Mouse (Mus musculus) C2C12 (cell line): Measurements from ENCODE around the gene Ercc6. TPM values are rescaled to one million over a fixed set of nuclear protein-coding genes. Genes with fewer than 3 reads are reported as not detected.

Source experiments
- H3K27me3 ChIP-seq: one replicate; pipeline ENCODE4 v1.6.1; 2011; ENCODE audit not compliant: control insufficient read depth, insufficient read depth, insufficient read length
- H3K36me3 ChIP-seq: one replicate; pipeline ENCODE4 v1.6.1; 2011; ENCODE audit not compliant: control insufficient read depth, insufficient read depth
- H3K4me3 ChIP-seq: one replicate; pipeline ENCODE4 v1.5.1; 2011; ENCODE audit warnings: mild to moderate bottlenecking, control low read depth; ENCODE audit not compliant: poor library complexity, insufficient read depth, severe bottlenecking
- H3K79me2 ChIP-seq: one replicate; pipeline ENCODE4 v1.6.1; 2011; ENCODE audit not compliant: control insufficient read depth, insufficient read depth
- H3K79me3 ChIP-seq: one replicate; pipeline ENCODE4 v1.6.1; 2011; ENCODE audit warnings: low read depth, control low read depth
- H3ac ChIP-seq: one replicate; pipeline ENCODE3; 2011; ENCODE audit warnings: low read depth; ENCODE audit not compliant: control insufficient read depth, insufficient read length
- CEBPB ChIP-seq: IDR thresholded peaks from one replicate; pipeline ENCODE4 v1.6.1; 2011; ENCODE audit warnings: low read depth, mild to moderate bottlenecking, control low read depth, moderate library complexity
- CTCF ChIP-seq: IDR thresholded peaks from one replicate; pipeline ENCODE4 v1.5.1; 2011; ENCODE audit not compliant: control insufficient read depth, insufficient read depth, insufficient read length
- FOSL1 ChIP-seq: IDR thresholded peaks from one replicate; pipeline ENCODE4 v1.8.0; 2011; ENCODE audit warnings: mild to moderate bottlenecking, low read length; ENCODE audit not compliant: poor library complexity, insufficient read depth, severe bottlenecking
- MAX ChIP-seq: IDR thresholded peaks from one replicate; pipeline ENCODE4 v1.6.1; 2011; ENCODE audit warnings: mild to moderate bottlenecking, control low read depth
- MYOD1 ChIP-seq: IDR thresholded peaks from one replicate; pipeline ENCODE4 v1.6.1; 2011; ENCODE audit warnings: low read depth; ENCODE audit not compliant: control insufficient read depth, insufficient read length
- MYOG ChIP-seq: IDR thresholded peaks from one replicate; pipeline ENCODE4 v1.6.1; 2011; ENCODE audit not compliant: control insufficient read depth, insufficient read length; ENCODE audit errors: extremely low read depth
- USF1 ChIP-seq: IDR thresholded peaks from one replicate; pipeline ENCODE4 v1.6.1; 2011; ENCODE audit warnings: low read depth, mild to moderate bottlenecking, control low read depth, moderate library complexity
- polyA plus RNA-seq: library from polyadenylated mRNA; unstranded; fragments of >200 nt; fragmentation: generic; extraction: Trizol; gene quantifications from one replicate; pipeline ENCODE4 v1.2.1, GENCODE M21; 2012; ENCODE audit warnings: missing spikeins

Gene Ercc6
- polyA plus RNA-seq, 1 experiment: 3.0 TPM

- H3K79me3 ChIP-seq: no peaks in the 10 kb centered on the region
- H3K79me2 ChIP-seq: no peaks in the 10 kb centered on the region
- TF ChIP-seq MAX (no peak), USF1 (no peak), CEBPB (no peak), MYOG (no peak), MYOD1 (no peak), CTCF (no peak), FOSL1 (no peak)
- H3ac ChIP-seq: no peak overlapping the region
- no peaks in the 10 kb centered on the region for H3K27me3 ChIP-seq
- H3K4me3 ChIP-seq: no peak overlapping the region
- peaks cover 80% of the 10 kb centered on the region for H3K36me3 ChIP-seq
Observed at GRCm38 (mm10) chr14:32563661-32564060, 50.3 kb downstream of the Ercc6 start.

- Histone ChIP-seq H3K27me3 (no peaks in the 10 kb centered on the region), H3K79me3 (no peaks in the 10 kb centered on the region), H3ac (no peak overlapping the region), H3K79me2 (peaks cover 8% of the 10 kb centered on the region), H3K4me3 (no peak overlapping the region), H3K36me3 (peaks cover 75% of the 10 kb centered on the region)
- TF ChIP-seq CTCF: no peak
- TF ChIP-seq USF1: no peak
- no peak for TF ChIP-seq FOSL1
- no peak for TF ChIP-seq CEBPB
- TF ChIP-seq MYOG: no peak
- TF ChIP-seq MAX: no peak
- TF ChIP-seq MYOD1: no peak
Observed at GRCm38 (mm10) chr14:32572519-32572918, 59.2 kb downstream of the Ercc6 start.

- no peak overlapping the region for H3K4me3 ChIP-seq
- TF ChIP-seq USF1 (no peak), MAX (no peak), MYOG (no peak), CTCF (no peak), MYOD1 (no peak), FOSL1 (no peak), CEBPB (no peak)
Observed at GRCm38 (mm10) chr14:32578420-32578819, 65.1 kb downstream of the Ercc6 start.

GRCm38 (mm10) chr14:32583696-32584095 is 70.4 kb downstream of the Ercc6 start:
- Histone ChIP-seq H3K79me2 (no peaks in the 10 kb centered on the region), H3K36me3 (peaks cover 6% of the 10 kb centered on the region), H3K4me3 (no peak overlapping the region), H3ac (no peak overlapping the region), H3K79me3 (no peaks in the 10 kb centered on the region), H3K27me3 (peaks cover 26% of the 10 kb centered on the region)
- no peak for TF ChIP-seq MAX
- TF ChIP-seq MYOG: no peak
- TF ChIP-seq USF1: no peak
- TF ChIP-seq MYOD1: no peak
- TF ChIP-seq CTCF: no peak
- TF ChIP-seq FOSL1: no peak
- TF ChIP-seq CEBPB: no peak

More at GRCm38 (mm10) chr14:32578420-32578819, 65.1 kb downstream of the Ercc6 start:
- no peaks in the 10 kb centered on the region for H3K27me3 ChIP-seq
- no peak overlapping the region for H3ac ChIP-seq
- no peaks in the 10 kb centered on the region for H3K79me2 ChIP-seq
- peaks cover 42% of the 10 kb centered on the region for H3K36me3 ChIP-seq
- no peaks in the 10 kb centered on the region for H3K79me3 ChIP-seq

- no peak for TF ChIP-seq CEBPB
- peak; percentile 69 for TF ChIP-seq CTCF
- no peak for TF ChIP-seq USF1
Observed at GRCm38 (mm10) chr14:32587013-32587784, 73.9 kb downstream of the Ercc6 start.

More at GRCm38 (mm10) chr14:32587013-32587784, 73.9 kb downstream of the Ercc6 start:
- no peak overlapping the region for H3ac ChIP-seq
- H3K79me3 ChIP-seq: no peaks in the 10 kb centered on the region
- no peaks in the 10 kb centered on the region for H3K36me3 ChIP-seq
- H3K4me3 ChIP-seq: no peak overlapping the region
- no peaks in the 10 kb centered on the region for H3K79me2 ChIP-seq
- H3K27me3 ChIP-seq: peaks cover 56% of the 10 kb centered on the region
